Mouse (Mus musculus): ENCODE data around the gene Slbp.

DNA sequence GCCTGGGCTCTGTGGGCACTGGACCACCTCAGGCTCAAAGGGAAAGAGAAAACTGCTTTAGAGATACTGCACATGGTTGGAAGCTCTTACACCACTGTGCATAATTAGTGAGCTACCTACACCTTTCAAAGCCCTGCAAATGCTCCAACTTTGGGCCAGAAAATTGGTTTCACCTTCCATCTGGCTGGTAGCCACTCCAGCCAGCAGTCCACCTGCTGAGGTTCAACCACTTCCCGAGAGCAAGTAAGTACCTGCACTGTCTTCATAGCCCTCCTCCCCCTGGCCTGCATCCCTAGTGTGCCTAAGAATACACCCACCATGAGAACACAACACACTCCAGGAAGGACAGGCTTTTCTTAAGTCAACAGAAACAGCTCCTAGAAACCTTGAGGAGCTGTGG, 40.6 kb downstream of the Slbp start:
- TF ChIP-seq CTCF (IDR thresholded peaks at IDR 0.05; ENCODE audit: borderline replicate concordance, insufficient read depth, low read depth, low read length) = no peak
- no peak for TF ChIP-seq POLR2A (IDR thresholded peaks at IDR 0.05; ENCODE audit: borderline replicate concordance, insufficient read depth, low read length)
